Mouse (Mus musculus) MEL (cell line): Measurements from ENCODE around the gene Lbx1. TPM values are rescaled to one million over a fixed set of nuclear protein-coding genes. Genes with fewer than 3 reads are reported as not detected.

Experiments used
- DNase-seq: peaks from one replicate; pipeline ENCODE4 v3.0.0; 2011; ENCODE audit warnings: low read depth, low spot score
- H3K27ac ChIP-seq: 2 replicates; pipeline ENCODE4 v1.5.1; 2012; ENCODE audit warnings: low read depth, mild to moderate bottlenecking, control low read depth, low read length, moderate library complexity; ENCODE audit not compliant: control insufficient read depth
- H3K27me3 ChIP-seq, 2 experiments: fragments of 150-350 bp in 1 of 2; sonication (generic) in 1 of 2; 2 replicates each; pipeline ENCODE4 v1.6.1; 2012; ENCODE audit warnings: low read length in 2 of 2, mild to moderate bottlenecking in 2 of 2, improper control_type of control experiment in 1 of 2, moderate library complexity in 1 of 2; ENCODE audit not compliant: insufficient read depth in 2 of 2, control insufficient read depth in 1 of 2
- H3K36me3 ChIP-seq, 2 experiments: 2 replicates each; pipeline ENCODE4 v1.6.1; 2012 to 2014; ENCODE audit warnings: low read length in 2 of 2, improper control_type of control experiment in 1 of 2, inconsistent platforms in 1 of 2, mild to moderate bottlenecking in 1 of 2; ENCODE audit not compliant: insufficient read depth in 2 of 2, control insufficient read depth in 1 of 2
- H3K4me1 ChIP-seq, 2 experiments: fragments of 150-350 bp in 1 of 2; sonication (generic) in 1 of 2; 2 replicates each; pipeline ENCODE4 v1.6.1; 2012; ENCODE audit warnings: low read length in 2 of 2, improper control_type of control experiment in 1 of 2, mild to moderate bottlenecking in 1 of 2; ENCODE audit not compliant: insufficient read depth in 2 of 2, control insufficient read depth in 1 of 2
- H3K4me3 ChIP-seq, 2 experiments: fragments of 150-350 bp in 1 of 2; sonication (generic) in 1 of 2; 2 replicates each; pipeline ENCODE4 v1.5.1; 2012; ENCODE audit warnings: low read depth in 2 of 2, low read length in 2 of 2, mild to moderate bottlenecking in 2 of 2, moderate library complexity in 2 of 2, control low read depth in 1 of 2, improper control_type of control experiment in 1 of 2; ENCODE audit not compliant: control insufficient read depth in 1 of 2, insufficient read depth in 1 of 2
- H3K79me2 ChIP-seq: 2 replicates; pipeline ENCODE4 v1.6.1; 2012; ENCODE audit warnings: mild to moderate bottlenecking, low read length, moderate library complexity; ENCODE audit not compliant: control insufficient read depth, poor library complexity, insufficient read depth
- H3K9ac ChIP-seq: 2 replicates; pipeline ENCODE4 v1.6.1; 2012; ENCODE audit warnings: low read depth, mild to moderate bottlenecking, control low read depth, low read length, moderate library complexity; ENCODE audit not compliant: control insufficient read depth, poor library complexity, severe bottlenecking
- H3K9me3 ChIP-seq: fragments of 150-350 bp; sonication (generic); replicated peaks from 2 replicates; pipeline ENCODE4 v1.6.1; 2012; ENCODE audit warnings: mild to moderate bottlenecking, low read length, improper control_type of control experiment, moderate library complexity; ENCODE audit not compliant: insufficient read depth
- CTCF ChIP-seq, 3 experiments: IDR thresholded peaks in 2 of 3; conservative IDR thresholded peaks in 1 of 3; 2 replicates each; pipeline ENCODE4 v1.5.1; 2011 to 2012; ENCODE audit warnings: low read length in 3 of 3, low read depth in 2 of 3, mild to moderate bottlenecking in 2 of 3, improper control_type of control experiment in 1 of 3, inconsistent platforms in 1 of 3, mixed read lengths in 1 of 3, moderate library complexity in 1 of 3; ENCODE audit not compliant: control insufficient read depth in 1 of 3, insufficient read depth in 1 of 3, poor library complexity in 1 of 3, severe bottlenecking in 1 of 3
- ELF1 ChIP-seq: IDR thresholded peaks from 2 replicates; pipeline ENCODE4 v1.6.1; 2014; ENCODE audit warnings: low read depth, mild to moderate bottlenecking, inconsistent platforms, low read length, improper control_type of control experiment, moderate library complexity
- ETS1 ChIP-seq: IDR thresholded peaks from 2 replicates; pipeline ENCODE4 v1.6.1; 2012; ENCODE audit warnings: low read depth, mild to moderate bottlenecking, inconsistent platforms, low read length, improper control_type of control experiment, moderate library complexity
- GABPA ChIP-seq: IDR thresholded peaks from 2 replicates; pipeline ENCODE4 v1.6.1; 2012; ENCODE audit warnings: low read depth, mild to moderate bottlenecking, inconsistent platforms, low read length, improper control_type of control experiment, moderate library complexity
- GATA1 ChIP-seq: IDR thresholded peaks from 2 replicates; pipeline ENCODE4 v1.6.1; 2011; ENCODE audit warnings: low read depth, low read length, improper control_type of control experiment
- HCFC1 ChIP-seq: IDR thresholded peaks from 2 replicates; pipeline ENCODE4 v1.6.1; 2012; ENCODE audit warnings: low read depth, mild to moderate bottlenecking, inconsistent platforms, low read length, improper control_type of control experiment, moderate library complexity
- MAFK ChIP-seq: IDR thresholded peaks from 2 replicates; pipeline ENCODE4 v1.6.1; 2011; ENCODE audit warnings: low read depth, mild to moderate bottlenecking, low read length, improper control_type of control experiment, borderline replicate concordance
- MAX ChIP-seq: IDR thresholded peaks from 2 replicates; pipeline ENCODE4 v1.6.1; 2011; ENCODE audit warnings: low read length, improper control_type of control experiment
- MEF2A ChIP-seq: IDR thresholded peaks from 2 replicates; pipeline ENCODE4 v1.6.1; 2014; ENCODE audit warnings: low read depth, mild to moderate bottlenecking, inconsistent platforms, low read length, improper control_type of control experiment; ENCODE audit not compliant: poor library complexity, insufficient replicate concordance, severe bottlenecking; ENCODE audit errors: extremely low read depth
- POLR2AphosphoS2 ChIP-seq: IDR thresholded peaks from 2 replicates; pipeline ENCODE4 v1.6.1; 2011; ENCODE audit warnings: low read length, improper control_type of control experiment
- SIN3A ChIP-seq: IDR thresholded peaks from 2 replicates; pipeline ENCODE4 v1.6.1; 2012; ENCODE audit warnings: low read length, improper control_type of control experiment, inconsistent platforms
- SMC3 ChIP-seq: IDR thresholded peaks from 2 replicates; pipeline ENCODE4 v1.6.1; 2011; ENCODE audit warnings: low read depth, low read length, improper control_type of control experiment
- TAL1 ChIP-seq: IDR thresholded peaks from 2 replicates; pipeline ENCODE4 v1.6.1; 2012; ENCODE audit warnings: mild to moderate bottlenecking, inconsistent platforms, low read length, moderate library complexity, mixed read lengths
- TBP ChIP-seq: IDR thresholded peaks from 2 replicates; pipeline ENCODE4 v1.8.0; 2011; ENCODE audit warnings: low read depth, low read length, improper control_type of control experiment
- TCF12 ChIP-seq: IDR thresholded peaks from 2 replicates; pipeline ENCODE4 v1.6.1; 2014; ENCODE audit warnings: low read depth, mild to moderate bottlenecking, inconsistent platforms, low read length, improper control_type of control experiment, moderate library complexity
- UBTF ChIP-seq: IDR thresholded peaks from 2 replicates; pipeline ENCODE4 v1.6.1; 2012; ENCODE audit warnings: low read depth, mild to moderate bottlenecking, inconsistent platforms, low read length, improper control_type of control experiment, moderate library complexity, borderline replicate concordance; ENCODE audit not compliant: insufficient read depth
- USF2 ChIP-seq, 2 experiments: IDR thresholded peaks; 2 replicates each; pipeline ENCODE4 v1.6.1; 2011 to 2012; ENCODE audit warnings: improper control_type of control experiment in 2 of 2, low read length in 2 of 2, borderline replicate concordance in 1 of 2, inconsistent platforms in 1 of 2, low read depth in 1 of 2, mild to moderate bottlenecking in 1 of 2; ENCODE audit not compliant: insufficient read depth in 1 of 2
- ZKSCAN1 ChIP-seq: IDR thresholded peaks from 2 replicates; pipeline ENCODE4 v1.6.1; 2012; ENCODE audit warnings: low read depth, mild to moderate bottlenecking, inconsistent platforms, low read length, improper control_type of control experiment, moderate library complexity
- ZMIZ1 ChIP-seq: IDR thresholded peaks from 2 replicates; pipeline ENCODE4 v1.6.1; 2012; ENCODE audit warnings: low read depth, mild to moderate bottlenecking, inconsistent platforms, low read length, improper control_type of control experiment, moderate library complexity
- ZNF384 ChIP-seq: IDR thresholded peaks from 2 replicates; pipeline ENCODE4 v1.6.1; 2012; ENCODE audit warnings: low read depth, mild to moderate bottlenecking, inconsistent platforms, low read length, improper control_type of control experiment
- polyA plus RNA-seq, 2 experiments: library from polyadenylated mRNA; stranded (reverse) in 1 of 2; unstranded in 1 of 2; fragments of >175 nt in 1 of 2; fragments of >200 nt in 1 of 2; gene quantifications; 2 replicates each; pipeline versions ENCODE4 v1.2.1 to v1.2.4; 2012; ENCODE audit warnings: low replicate concordance in 2 of 2, low read depth in 1 of 2; ENCODE audit not compliant: insufficient read length in 2 of 2, insufficient read depth in 1 of 2, missing spikeins in 1 of 2
- total RNA-seq: library from RNA; depleted of rRNA; stranded (reverse); fragments of 300-350 nt; gene quantifications from 2 replicates; pipeline ENCODE4 v1.2.3, GENCODE M21; 2012

The Lbx1 gene
- total and polyA plus RNA-seq, 3 experiments, result not detected

- no peak overlapping the region for H3K27ac ChIP-seq
- H3K4me1 ChIP-seq, result no peaks in the 10 kb centered on the region
- no peaks in the 10 kb centered on the region for H3K9me3 ChIP-seq
- no peaks in the 10 kb centered on the region; a peak in 1 of 4 replicates for H3K27me3 ChIP-seq
- no peak overlapping the region for H3K4me3 ChIP-seq
- no peak overlapping the region for H3K9ac ChIP-seq
- TF ChIP-seq ELF1 (no peak), SIN3A (no peak), CTCF (IDR thresholded peaks at IDR 0.05 in 2 of 3, conservative IDR thresholded peaks at IDR 0.05 in 1 of 3; ENCODE audit: control insufficient read depth in 1 of 3, insufficient read depth in 1 of 3, low read depth in 2 of 3, low read length in 3 of 3, poor library complexity in 1 of 3, severe bottlenecking in 1 of 3) (no peak), ETS1 (no peak), MAFK (no peak)
- no peaks in the 10 kb centered on the region for H3K79me2 ChIP-seq
- H3K36me3 ChIP-seq, result no peaks in the 10 kb centered on the region
- no peak for DNase-seq
Measured at GRCm38 (mm10) chr19:45234191-45234770, 1.3 kb downstream of the Lbx1 start.

GRCm38 (mm10) chr19:45233496-45234127 is 2.0 kb downstream of the Lbx1 start:
- H3K9ac ChIP-seq, result no peak overlapping the region
- H3K79me2 ChIP-seq, result no peaks in the 10 kb centered on the region
- H3K27ac ChIP-seq, result no peak overlapping the region
- DNase-seq, result no peak
- no peak overlapping the region for H3K4me3 ChIP-seq
- no peaks in the 10 kb centered on the region for H3K4me1 ChIP-seq
- no peaks in the 10 kb centered on the region for H3K27me3 ChIP-seq
- TF ChIP-seq MEF2A (no peak), ZKSCAN1 (no peak), POLR2AphosphoS2 (no peak), ELF1 (no peak), CTCF (IDR thresholded peaks at IDR 0.05 in 2 of 3, conservative IDR thresholded peaks at IDR 0.05 in 1 of 3; ENCODE audit: control insufficient read depth in 1 of 3, insufficient read depth in 1 of 3, low read depth in 2 of 3, low read length in 3 of 3, poor library complexity in 1 of 3, severe bottlenecking in 1 of 3) (no peak), UBTF (no peak)
- no peaks in the 10 kb centered on the region for H3K36me3 ChIP-seq
- H3K9me3 ChIP-seq, result no peaks in the 10 kb centered on the region

GRCm38 (mm10) chr19:45232443-45233410 is 2.9 kb downstream of the Lbx1 start:
- Histone ChIP-seq H3K4me1 (no peaks in the 10 kb centered on the region), H3K36me3 (no peaks in the 10 kb centered on the region), H3K9ac (no peak overlapping the region), H3K4me3 (no peak overlapping the region), H3K9me3 (no peaks in the 10 kb centered on the region), H3K79me2 (no peaks in the 10 kb centered on the region), H3K27me3 (no peaks in the 10 kb centered on the region), H3K27ac (no peak overlapping the region)
- no peak for DNase-seq
- TF ChIP-seq TBP, result no peak
- no peak for TF ChIP-seq ETS1
- no peak for TF ChIP-seq UBTF
- TF ChIP-seq CTCF (IDR thresholded peaks at IDR 0.05 in 2 of 3, conservative IDR thresholded peaks at IDR 0.05 in 1 of 3; ENCODE audit: control insufficient read depth in 1 of 3, insufficient read depth in 1 of 3, low read depth in 2 of 3, low read length in 3 of 3, poor library complexity in 1 of 3, severe bottlenecking in 1 of 3), result no peak
- TF ChIP-seq GATA1, result no peak
- TF ChIP-seq HCFC1, result no peak
- no peak for TF ChIP-seq TCF12
- no peak for TF ChIP-seq GABPA
- TF ChIP-seq MAX, result no peak
- no peak for TF ChIP-seq ZMIZ1
- no peak for TF ChIP-seq MEF2A
- TF ChIP-seq ZNF384, result no peak
- TF ChIP-seq TAL1, result no peak
- TF ChIP-seq SMC3, result no peak
- no peak for TF ChIP-seq USF2 (IDR thresholded peaks at IDR 0.05; ENCODE audit: borderline replicate concordance in 1 of 2, insufficient read depth in 1 of 2, low read depth in 1 of 2, low read length in 2 of 2)
